Mouse (Mus musculus) T-cell, adult 2 months (primary cell): ENCODE data around the gene Micu1.
A peak's percentile ranks its signal among the peaks of the same experiment; 100 is the strongest.

Experiments used
- DNase-seq: peaks from one replicate; pipeline ENCODE4 v3.0.0; 2022; ENCODE audit warnings: low spot score

Micu1 gene

GRCm38 (mm10) chr10:59884327-59885173, 182.3 kb downstream of the Micu1 start:
- DNase-seq, result no peak

DNA sequence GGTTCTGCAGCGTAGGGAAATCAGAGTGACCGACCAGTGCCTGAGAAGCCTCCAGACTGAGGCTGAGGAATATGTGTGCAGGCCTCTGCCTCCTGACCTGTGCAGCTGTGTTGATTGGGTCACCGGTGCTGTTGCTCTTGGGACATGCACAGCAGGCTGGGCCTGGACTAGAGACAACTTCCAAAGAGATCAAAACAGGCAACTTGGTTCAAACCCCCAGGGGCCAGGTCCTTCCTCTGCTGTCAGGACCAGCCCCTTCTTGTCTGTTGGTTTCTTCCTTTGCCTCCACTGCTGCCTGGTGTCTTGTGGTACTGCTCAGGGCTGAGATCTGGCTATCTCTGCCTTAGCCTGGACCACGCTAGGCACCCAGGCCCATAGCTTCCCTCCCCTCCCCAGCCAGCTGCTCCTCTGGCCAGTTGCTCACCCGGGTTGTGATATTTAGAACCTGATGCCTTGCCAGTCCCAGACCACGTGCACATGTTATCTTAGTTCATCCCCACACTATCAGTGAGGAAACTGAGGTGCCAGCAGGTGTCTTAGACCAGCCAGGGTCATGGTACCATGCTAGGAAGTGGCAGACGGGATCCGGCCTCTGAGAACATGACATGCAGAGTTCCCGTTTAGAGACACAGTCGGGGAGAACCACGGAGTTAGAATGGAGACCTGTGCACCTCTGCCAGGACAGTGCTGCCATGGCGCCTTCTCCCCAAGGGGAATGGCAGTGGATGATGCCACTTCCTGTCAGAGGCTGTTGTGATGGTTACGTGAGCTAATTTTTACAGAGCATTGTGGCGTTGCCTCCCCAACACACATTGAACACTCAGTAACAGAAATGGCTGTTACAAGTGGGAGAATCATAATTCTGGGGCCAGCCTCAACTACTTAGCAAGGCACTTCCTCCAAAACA, 183.2 kb downstream of the Micu1 start:
- peak; percentile 47 for DNase-seq

DNA sequence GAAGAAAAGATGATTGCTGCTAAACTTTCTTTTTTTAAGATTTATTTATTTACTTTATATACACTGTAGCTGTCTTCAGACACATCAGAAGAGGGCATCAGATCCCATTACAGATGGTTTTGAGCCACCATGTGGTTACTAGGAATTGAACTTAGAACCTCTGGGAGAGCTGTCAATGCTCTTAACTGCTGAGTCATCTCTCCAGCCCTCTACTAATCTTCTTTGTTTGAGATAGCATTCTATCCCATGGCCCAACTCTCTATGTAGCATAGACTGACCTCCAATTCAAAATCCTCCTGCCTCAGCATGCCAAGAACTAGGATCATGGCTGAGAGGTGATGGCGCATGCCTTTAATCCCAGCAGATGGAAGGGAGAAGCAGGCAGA, 183.8 kb downstream of the Micu1 start:
- DNase-seq, result no peak

DNA sequence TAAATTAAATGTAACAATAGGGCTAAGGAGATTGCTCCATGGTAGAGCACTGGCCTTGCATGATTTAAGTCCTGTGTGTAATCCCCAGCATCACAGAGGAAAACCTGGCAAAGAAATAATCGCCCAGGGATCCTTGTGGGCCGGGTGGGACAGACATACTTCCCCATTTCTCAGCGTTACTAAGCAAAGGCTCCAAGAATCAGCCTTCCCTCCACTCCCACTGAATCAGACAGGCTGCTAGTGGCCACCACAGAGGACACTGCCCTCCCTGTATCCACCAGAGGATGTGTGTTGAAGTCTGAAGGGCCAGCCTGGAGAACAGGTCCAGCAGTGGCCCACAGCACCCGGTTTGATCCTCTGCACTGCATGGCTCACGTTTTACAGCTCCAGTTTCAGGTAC, 185.2 kb downstream of the Micu1 start:
- DNase-seq, result no peak

DNA sequence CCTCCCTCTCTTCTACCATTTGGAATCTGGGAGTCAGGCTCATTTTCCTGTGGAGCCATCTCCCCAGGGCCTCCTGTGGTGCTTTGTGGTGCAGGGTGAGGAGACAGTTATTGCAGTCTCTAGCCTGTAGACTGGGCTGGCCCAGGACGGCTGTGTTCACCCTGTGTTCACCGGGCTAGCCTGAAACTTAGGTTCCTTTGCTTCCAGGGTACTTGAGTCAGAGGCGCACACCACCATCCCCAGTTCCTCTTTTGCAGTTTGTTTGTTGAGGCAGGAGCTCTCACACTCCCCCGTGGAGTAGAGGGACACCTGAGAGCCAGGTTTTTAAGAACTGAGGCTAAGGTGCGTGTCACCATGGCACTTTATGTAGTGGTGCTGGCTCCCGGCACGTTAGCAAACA, 187.1 kb downstream of the Micu1 start:
- no peak for DNase-seq

DNA sequence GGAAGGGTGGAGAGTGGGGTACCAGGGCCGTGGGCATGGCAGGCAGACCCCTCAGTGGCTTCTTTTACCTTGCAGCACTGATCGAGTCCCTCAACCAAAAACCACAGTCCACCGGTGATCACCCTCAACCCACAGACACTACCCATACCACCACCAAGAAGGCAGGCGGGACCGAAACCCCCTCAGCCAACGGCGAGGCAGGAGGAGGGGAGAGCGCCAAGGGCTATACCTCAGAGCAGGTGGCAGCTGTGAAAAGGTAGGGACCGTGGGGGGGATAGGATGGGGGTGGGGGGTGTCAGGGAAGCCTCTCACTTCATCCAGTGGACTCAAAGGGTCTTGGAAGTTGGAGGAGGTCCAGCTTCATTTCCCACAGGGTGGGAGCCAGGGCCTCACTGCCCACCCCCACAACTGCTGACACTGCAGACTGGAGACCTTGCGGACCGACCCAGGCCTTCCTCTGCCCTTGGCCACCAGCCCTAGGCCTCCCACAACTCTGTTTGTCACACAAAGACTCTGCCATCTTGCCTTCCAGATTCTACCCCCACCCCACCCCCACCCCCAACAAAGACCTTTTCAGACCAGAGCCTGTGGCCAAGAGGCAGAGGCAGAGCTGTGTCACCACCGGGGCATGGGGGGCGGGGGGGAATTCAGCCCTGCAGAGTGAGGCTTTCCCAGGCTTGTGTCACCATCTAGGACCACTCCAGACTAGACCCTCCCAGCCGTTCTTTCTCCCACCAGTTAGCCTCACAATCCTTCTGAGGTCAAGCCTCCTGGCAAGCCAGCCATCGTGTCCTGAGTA, 187.9 kb downstream of the Micu1 start:
- no peak for DNase-seq

DNA sequence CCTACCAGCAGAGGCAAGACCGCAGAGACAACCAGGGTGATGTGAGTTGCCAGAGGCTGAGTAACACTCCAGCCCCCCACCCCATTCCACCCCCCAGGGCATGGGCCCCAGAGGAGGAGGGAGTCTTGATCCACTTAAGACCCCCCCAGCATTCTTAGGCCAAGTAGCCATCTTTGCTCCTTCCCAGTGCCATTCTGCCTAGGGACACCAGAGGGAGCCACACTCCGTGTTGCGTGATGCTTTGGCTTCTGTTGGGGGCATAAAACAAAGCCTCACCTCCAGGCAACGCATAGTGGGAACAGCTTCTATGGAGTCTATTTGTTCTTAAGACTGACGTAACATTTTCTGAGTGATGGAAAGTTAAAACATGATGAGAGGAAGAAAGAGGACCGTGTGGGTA, 190.7 kb downstream of the Micu1 start:
- peak; percentile 77 for DNase-seq

DNA sequence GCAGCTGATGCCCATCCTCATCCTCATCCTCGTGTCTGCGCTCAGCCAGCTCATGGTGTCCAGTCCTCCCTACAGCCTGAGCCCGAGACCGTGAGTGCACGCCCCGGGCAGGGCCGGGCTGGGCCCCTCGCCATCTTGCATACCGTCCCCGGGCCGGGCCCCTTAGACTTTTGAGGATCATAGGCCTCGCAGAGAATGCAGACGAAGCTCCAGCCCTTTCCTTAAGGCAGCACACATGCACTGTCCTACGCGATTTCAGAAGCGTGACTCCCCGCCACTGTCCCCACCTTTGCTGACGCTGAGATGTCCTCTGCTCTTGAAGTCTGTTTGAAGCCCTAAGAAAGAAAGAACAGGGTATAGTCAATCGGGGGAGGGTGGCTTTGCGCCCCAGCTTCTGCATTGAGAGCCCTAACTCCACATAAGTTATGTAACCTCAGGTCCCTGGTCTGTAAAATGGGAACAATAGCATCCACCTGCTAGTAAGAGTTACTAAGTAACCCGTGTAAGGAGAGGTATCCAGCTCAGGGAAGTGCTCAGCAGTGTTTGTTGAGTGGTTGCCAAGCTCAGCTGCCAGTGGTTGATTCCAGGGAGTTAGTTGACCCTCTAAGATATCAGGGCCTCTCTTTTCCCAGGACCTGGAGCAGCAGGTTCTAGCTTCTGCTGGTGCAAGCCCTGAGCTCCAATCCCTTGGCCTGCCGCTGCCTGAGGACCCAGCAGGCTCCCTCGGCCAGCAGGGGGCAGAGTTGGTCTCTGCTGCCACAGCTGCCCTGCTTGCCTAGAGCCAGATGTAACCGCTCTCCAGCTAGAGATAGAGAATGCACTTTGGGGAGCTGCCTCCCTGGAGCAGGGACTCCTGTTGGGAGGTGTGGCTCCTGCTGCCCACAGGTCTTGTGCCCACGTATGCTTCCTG, 192.2 kb downstream of the Micu1 start:
- DNase-seq, result peak; percentile 82

- no peak for DNase-seq
Observed at GRCm38 (mm10) chr10:59895460-59896186, 193.3 kb downstream of the Micu1 start.

- no peak for DNase-seq
Observed at GRCm38 (mm10) chr10:59896211-59896610, 193.9 kb downstream of the Micu1 start.

- peak; percentile 81 for DNase-seq
Observed at GRCm38 (mm10) chr10:59896911-59897331, 194.6 kb downstream of the Micu1 start.

GRCm38 (mm10) chr10:59897511-59897910, 195.2 kb downstream of the Micu1 start:
- DNase-seq, result peak; percentile 76

DNA sequence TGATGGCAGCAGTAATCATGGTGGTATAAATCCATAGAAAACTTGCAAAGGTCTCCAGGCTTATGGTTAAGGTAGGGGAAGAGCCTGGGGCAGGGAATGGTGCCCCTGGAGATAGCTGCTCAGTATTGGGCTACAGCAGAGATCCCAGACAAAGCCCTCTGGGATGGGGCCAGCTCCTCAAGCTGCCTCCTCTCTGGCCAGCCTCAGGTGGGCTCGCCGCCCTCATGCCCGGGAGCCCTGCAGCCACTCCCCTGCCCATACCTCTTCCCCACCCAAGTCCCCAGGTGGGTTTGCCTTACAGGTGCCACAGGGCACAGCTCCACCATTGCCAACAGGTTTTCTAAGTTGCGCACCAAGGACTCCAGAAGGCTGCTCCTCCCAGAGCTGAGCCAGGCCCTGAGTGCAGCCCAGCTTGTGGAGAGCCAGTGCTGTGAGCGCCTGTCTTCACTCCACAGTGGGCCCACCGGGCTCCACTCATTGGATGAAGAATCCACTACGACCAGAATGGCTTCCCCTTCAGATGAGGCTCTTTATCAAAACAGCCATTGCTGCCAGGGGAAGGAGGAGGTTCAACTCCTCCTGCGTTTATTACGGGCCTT, 196.0 kb downstream of the Micu1 start:
- no peak for DNase-seq

DNA sequence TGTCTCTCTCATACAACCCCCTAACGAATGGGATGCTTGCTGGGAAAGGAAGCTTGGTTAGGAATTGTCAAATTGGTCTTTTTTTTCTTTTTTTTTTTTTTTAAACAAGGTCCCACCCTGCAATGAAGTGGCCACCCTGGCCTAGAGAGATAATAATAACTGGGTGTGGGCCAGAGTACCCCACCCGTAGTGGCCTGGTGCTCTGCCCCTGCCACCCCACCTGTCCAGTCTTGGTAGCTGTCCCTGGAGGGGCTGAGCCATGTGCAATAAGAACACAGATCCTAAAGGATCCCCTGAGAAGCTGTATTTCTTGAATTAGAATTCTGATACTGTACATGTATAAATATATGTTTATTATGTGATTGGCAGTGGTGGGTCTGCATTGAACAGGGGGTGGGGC, 196.7 kb downstream of the Micu1 start:
- DNase-seq, result no peak

DNA sequence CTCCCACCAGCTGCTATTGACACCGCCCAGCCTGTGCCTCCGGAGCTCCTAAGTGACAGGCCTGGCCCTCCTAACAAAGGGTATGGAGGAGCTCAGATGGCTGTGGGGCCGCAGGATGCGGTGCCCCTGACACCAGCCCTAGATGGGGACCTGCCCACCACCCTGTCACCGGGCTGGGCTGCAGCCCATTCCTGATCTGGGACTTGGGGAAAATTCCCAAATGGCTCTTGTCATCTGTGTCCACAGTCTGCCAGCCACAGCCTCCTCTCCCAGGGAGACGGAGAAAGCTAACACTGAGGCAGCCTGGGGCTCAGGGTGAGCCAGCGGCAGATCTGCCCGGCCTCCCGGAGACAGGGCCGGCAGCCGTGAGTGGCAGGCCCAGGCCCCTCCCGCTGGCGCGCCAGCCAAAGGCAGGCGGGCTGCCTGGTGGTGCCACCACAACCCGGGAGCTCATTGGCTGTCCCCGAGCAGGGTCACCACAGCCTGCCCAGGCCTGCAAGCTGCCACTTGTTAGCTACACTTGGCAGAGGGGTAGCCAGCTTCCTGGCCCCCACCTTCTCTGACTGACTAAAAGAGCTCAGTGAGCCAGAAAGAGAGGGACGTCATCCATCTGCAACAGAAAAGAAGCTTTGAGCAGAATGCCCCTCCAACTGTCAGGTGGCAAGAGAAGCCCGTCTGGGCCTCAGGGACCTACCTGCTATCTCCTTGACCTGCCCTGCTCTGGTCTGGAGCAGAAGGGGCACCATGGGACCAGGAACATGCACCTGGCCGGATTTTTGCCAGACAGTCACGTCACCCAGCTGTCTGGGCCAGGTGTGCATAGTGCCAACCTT, 197.3 kb downstream of the Micu1 start:
- peak; percentile 95 for DNase-seq

- DNase-seq, result no peak
Observed at GRCm38 (mm10) chr10:59900174-59900435, 197.8 kb downstream of the Micu1 start.

GRCm38 (mm10) chr10:59900939-59901338, 198.7 kb downstream of the Micu1 start:
- peak; percentile 57 for DNase-seq

- no peak for DNase-seq
Observed at GRCm38 (mm10) chr10:59901463-59901862, 199.2 kb downstream of the Micu1 start.

GRCm38 (mm10) chr10:59901986-59902605, 199.8 kb downstream of the Micu1 start:
- DNase-seq, result peak; percentile 54
